Comparison of ENCODE assay signal across 8 mouse cellular contexts in genomic region chr2:60962671-60963421, GRCm38 (mm10). TPM values are rescaled to one million over a fixed set of nuclear protein-coding genes. Genes with fewer than 3 reads are reported as not detected.
ATAC-seq and TF ChIP-seq lines count a peak whose summit lies in the region.

Gene Rbms1, minus strand, starts transcription at chr2:60963192.

- no peaks in the 10 kb centered on the region for H3K27me3 ChIP-seq in C2C12 (ENCODE audit: control insufficient read depth, insufficient read depth, insufficient read length)
- peaks cover 33% of the 10 kb centered on the region for H3K27me3 ChIP-seq in erythroblast, embryonic 14.5 days (ENCODE audit: control insufficient read depth)
- H3K27me3 ChIP-seq in heart, embryonic 12.5 days (replicated peaks), result no peaks in the 10 kb centered on the region
- H3K27me3 ChIP-seq in kidney, embryonic 16.5 days (ENCODE audit: insufficient read depth, low read length), result no peaks in the 10 kb centered on the region
- H3K27me3 ChIP-seq in limb, embryonic 15.5 days, result no peaks in the 10 kb centered on the region
- H3K27me3 ChIP-seq in midbrain, embryonic 16.5 days (ENCODE audit: control insufficient read depth, insufficient read depth, low read depth, low read length), result no peaks in the 10 kb centered on the region
- H3K27me3 ChIP-seq in stomach, embryonic 15.5 days (replicated peaks), result no peaks in the 10 kb centered on the region

- peak within 1 kb of the TSS; percentile 90 for H3K9ac ChIP-seq in heart, embryonic 12.5 days
- peak within 1 kb of the TSS; percentile 89 for H3K9ac ChIP-seq in kidney, embryonic 16.5 days (replicated peaks; ENCODE audit: low read length)
- peak within 1 kb of the TSS; percentile 80 for H3K9ac ChIP-seq in limb, embryonic 15.5 days
- peak within 1 kb of the TSS; percentile 86 for H3K9ac ChIP-seq in midbrain, embryonic 16.5 days (ENCODE audit: low read depth, low read length)
- peak within 1 kb of the TSS; percentile 96 for H3K9ac ChIP-seq in stomach, embryonic 15.5 days

- peaks cover 6% of the 10 kb centered on the region for H3K79me3 ChIP-seq in C2C12 (ENCODE audit: low read depth)

- H3K9me3 ChIP-seq in erythroblast, embryonic 14.5 days (ENCODE audit: control insufficient read depth, low read length), result no peaks in the 10 kb centered on the region
- no peaks in the 10 kb centered on the region for H3K9me3 ChIP-seq in heart, embryonic 12.5 days (replicated peaks)
- no peaks in the 10 kb centered on the region for H3K9me3 ChIP-seq in kidney, embryonic 16.5 days (ENCODE audit: low read length)
- H3K9me3 ChIP-seq in limb, embryonic 15.5 days, result no peaks in the 10 kb centered on the region
- no peaks in the 10 kb centered on the region for H3K9me3 ChIP-seq in midbrain, embryonic 16.5 days (replicated peaks; ENCODE audit: control insufficient read depth, low read length, poor library complexity, severe bottlenecking)
- H3K9me3 ChIP-seq in stomach, embryonic 15.5 days, result no peaks in the 10 kb centered on the region

- H3K27ac ChIP-seq in bone marrow, adult 2 months (ENCODE audit: control insufficient read depth, insufficient read depth, low read depth, low read length, poor library complexity), result peak within 1 kb of the TSS; percentile 55
- peak within 1 kb of the TSS; percentile 97 for H3K27ac ChIP-seq in heart, embryonic 12.5 days (ENCODE audit: poor library complexity, severe bottlenecking)
- peak within 1 kb of the TSS; percentile 99 for H3K27ac ChIP-seq in kidney, embryonic 16.5 days (ENCODE audit: low read length)
- H3K27ac ChIP-seq in limb, embryonic 15.5 days, result peak within 1 kb of the TSS; percentile 96
- H3K27ac ChIP-seq in midbrain, embryonic 16.5 days (ENCODE audit: low read length), result peak within 1 kb of the TSS; percentile 85
- peak within 1 kb of the TSS; percentile 98 for H3K27ac ChIP-seq in stomach, embryonic 15.5 days

- peaks cover 47% of the 10 kb centered on the region for H3K79me2 ChIP-seq in C2C12 (ENCODE audit: control insufficient read depth, insufficient read depth)

- TF ChIP-seq CTCF in C2C12 (IDR thresholded peaks at IDR 0.05; ENCODE audit: control insufficient read depth, insufficient read depth, insufficient read length), result no peak
- TF ChIP-seq CTCF in bone marrow, adult 2 months (IDR thresholded peaks at IDR 0.05; ENCODE audit: control insufficient read depth, insufficient read depth, low read length), result no peak

- WGBS in bone marrow, adult 2 months, result under 1% methylated on average over 48 of the region's 51 CpGs
- under 1% methylated on average over 50 of the region's 51 CpGs for WGBS in heart, embryonic 12.5 days
- under 1% methylated on average over 43 of the region's 51 CpGs for WGBS in kidney, embryonic 16.5 days
- under 1% methylated on average over 51 of the region's 51 CpGs for WGBS in limb, embryonic 15.5 days
- 0% methylated on average over 44 of the region's 51 CpGs for WGBS in midbrain, embryonic 16.5 days
- WGBS in stomach, embryonic 15.5 days, result under 1% methylated on average over 50 of the region's 51 CpGs

- peak; percentile 74 for ATAC-seq in heart, embryonic 12.5 days (ENCODE audit: insufficient number of reproducible peaks, low FRiP score)
- peak; percentile 82 for ATAC-seq in kidney, embryonic 16.5 days (ENCODE audit: low FRiP score, low TSS enrichment)
- ATAC-seq in limb, embryonic 15.5 days (ENCODE audit: insufficient number of reproducible peaks, low FRiP score, low TSS enrichment, low read depth), result peak; percentile 81
- peak; percentile 90 for ATAC-seq in midbrain, embryonic 16.5 days
- peak; percentile 69 for ATAC-seq in stomach, embryonic 15.5 days (ENCODE audit: insufficient read depth, low FRiP score, low read depth)

- H3ac ChIP-seq in C2C12 (ENCODE audit: control insufficient read depth, insufficient read length, low read depth), result peak within 1 kb of the TSS; percentile 89

- H3K36me3 ChIP-seq in C2C12 (ENCODE audit: control insufficient read depth, insufficient read depth), result no peaks in the 10 kb centered on the region
- no peaks in the 10 kb centered on the region for H3K36me3 ChIP-seq in erythroblast, embryonic 14.5 days (ENCODE audit: control insufficient read depth)
- no peaks in the 10 kb centered on the region for H3K36me3 ChIP-seq in heart, embryonic 12.5 days
- no peaks in the 10 kb centered on the region for H3K36me3 ChIP-seq in kidney, embryonic 16.5 days (ENCODE audit: insufficient read depth, low read length)
- H3K36me3 ChIP-seq in limb, embryonic 15.5 days, result no peaks in the 10 kb centered on the region
- H3K36me3 ChIP-seq in midbrain, embryonic 16.5 days (ENCODE audit: control insufficient read depth, insufficient read depth, low read length), result no peaks in the 10 kb centered on the region
- H3K36me3 ChIP-seq in stomach, embryonic 15.5 days, result no peaks in the 10 kb centered on the region

- TF ChIP-seq POLR2A in bone marrow, adult 2 months (IDR thresholded peaks at IDR 0.05; ENCODE audit: borderline replicate concordance, control insufficient read depth, low read depth, low read length), result peak; percentile 11; the same call in 1 of the 2 replicates

- H3K4me2 ChIP-seq in heart, embryonic 12.5 days, result peak within 1 kb of the TSS; percentile 65
- H3K4me2 ChIP-seq in kidney, embryonic 16.5 days (replicated peaks; ENCODE audit: low read depth, low read length), result peak within 1 kb of the TSS; percentile 61
- peak within 1 kb of the TSS; percentile 59 for H3K4me2 ChIP-seq in limb, embryonic 15.5 days
- H3K4me2 ChIP-seq in midbrain, embryonic 16.5 days (ENCODE audit: low read length), result peak within 1 kb of the TSS; percentile 67
- peak within 1 kb of the TSS; percentile 62 for H3K4me2 ChIP-seq in stomach, embryonic 15.5 days

- peak within 1 kb of the TSS; percentile 61 for H3K4me3 ChIP-seq in C2C12 (ENCODE audit: insufficient read depth, poor library complexity, severe bottlenecking)
- H3K4me3 ChIP-seq in bone marrow, adult 2 months (replicated peaks; ENCODE audit: control insufficient read depth, low read depth, low read length), result peak within 1 kb of the TSS; percentile 66
- H3K4me3 ChIP-seq in erythroblast, embryonic 14.5 days (replicated peaks), result peak within 1 kb of the TSS; percentile 56
- peak within 1 kb of the TSS; percentile 76 for H3K4me3 ChIP-seq in heart, embryonic 12.5 days
- peak within 1 kb of the TSS; percentile 92 for H3K4me3 ChIP-seq in kidney, embryonic 16.5 days (ENCODE audit: low read length)
- peak within 1 kb of the TSS; percentile 72 for H3K4me3 ChIP-seq in limb, embryonic 15.5 days
- peak within 1 kb of the TSS; percentile 86 for H3K4me3 ChIP-seq in midbrain, embryonic 16.5 days (ENCODE audit: low read depth, low read length)
- peak within 1 kb of the TSS; percentile 90 for H3K4me3 ChIP-seq in stomach, embryonic 15.5 days (replicated peaks)

- no peaks in the 10 kb centered on the region for H3K4me1 ChIP-seq in bone marrow, adult 2 months (ENCODE audit: control insufficient read depth, insufficient read depth, low read length)
- no peaks in the 10 kb centered on the region for H3K4me1 ChIP-seq in erythroblast, embryonic 14.5 days (ENCODE audit: control insufficient read depth)
- peaks cover 13% of the 10 kb centered on the region for H3K4me1 ChIP-seq in heart, embryonic 12.5 days (replicated peaks)
- H3K4me1 ChIP-seq in kidney, embryonic 16.5 days (ENCODE audit: insufficient read depth, low read length), result peaks cover 19% of the 10 kb centered on the region
- peaks cover 22% of the 10 kb centered on the region for H3K4me1 ChIP-seq in limb, embryonic 15.5 days
- 0 out of 2 replicates have a peak, but pooled peaks cover 2% of the 10 kb centered on the region for H3K4me1 ChIP-seq in midbrain, embryonic 16.5 days (ENCODE audit: control insufficient read depth, insufficient read depth, low read length)
- H3K4me1 ChIP-seq in stomach, embryonic 15.5 days, result peaks cover 6% of the 10 kb centered on the region; the same call in 1 of the 2 replicates

TF ChIP-seq in C2C12, 6 proteins besides CTCF, POLR2A, EP300 and RAD21:
- TF ChIP-seq MYOG (IDR thresholded peaks at IDR 0.05; ENCODE audit: control insufficient read depth, extremely low read depth, insufficient read length) (no peak), USF1 (IDR thresholded peaks at IDR 0.05; ENCODE audit: low read depth) (no peak), CEBPB (IDR thresholded peaks at IDR 0.05; ENCODE audit: low read depth) (no peak), MAX (IDR thresholded peaks at IDR 0.05) (no peak), MYOD1 (IDR thresholded peaks at IDR 0.05; ENCODE audit: control insufficient read depth, insufficient read length, low read depth) (no peak), FOSL1 (IDR thresholded peaks at IDR 0.05; ENCODE audit: insufficient read depth, low read length, poor library complexity, severe bottlenecking) (no peak)

RNA-seq across cellular contexts. Expression of gene Rbms1, which starts in this region (rescaled TPM):
- 42.9 TPM for polyA plus RNA-seq in C2C12 (2012; fragmentation: generic; extraction: Trizol)
- 15.6 and 23.8 TPM in 2 replicates for polyA plus RNA-seq in bone marrow, adult 2 months (2011; ENCODE audit: insufficient read depth, insufficient read length, low replicate concordance, missing spikeins)
- polyA plus RNA-seq in erythroblast, embryonic 14.5 days (2012), result 3.5 and 3.8 TPM in 2 replicates
- polyA plus RNA-seq in heart, embryonic 12.5 days (2016; fragmentation: Nextera tagmentation; extraction: Ambion mirVana), result 107 and 114 TPM in 2 replicates
- 112 and 130 TPM in 2 replicates for polyA plus RNA-seq in kidney, embryonic 16.5 days (2015; fragmentation: Nextera tagmentation; extraction: Ambion mirVana)
- polyA plus RNA-seq in limb, embryonic 15.5 days (2015; fragmentation: Nextera tagmentation; extraction: Ambion mirVana), result 138 and 143 TPM in 2 replicates
- polyA plus RNA-seq in midbrain, embryonic 16.5 days (2015; fragmentation: Nextera tagmentation; extraction: Ambion mirVana), result 41.7 and 43.7 TPM in 2 replicates
- 122 and 130 TPM in 2 replicates for polyA plus RNA-seq in stomach, embryonic 15.5 days (2015; fragmentation: Nextera tagmentation; extraction: Ambion mirVana)

Comparison
In these comparisons a context has a peak if more than half of its experiments do, and no peak if none do; other contexts are left out.
1. Peak in every context shown above with its lines: ATAC-seq, H3K4me3 ChIP-seq and H3K27ac ChIP-seq.